Mouse (Mus musculus) neutrophil, adult 5-6 weeks (primary cell): ENCODE results near the gene Mboat1. TPM values are rescaled to one million over a fixed set of nuclear protein-coding genes. Genes with fewer than 3 reads are reported as not detected.

Experiments
- ATAC-seq: fragments of 151-379, 151-347 bp; 2 replicates; pipeline ENCODE4 v1.8.0; 2017; ENCODE audit warnings: mild to moderate bottlenecking, moderate TSS enrichment; ENCODE audit not compliant: insufficient number of reproducible peaks, poor library complexity, low FRiP score, severe bottlenecking; ENCODE audit errors: extremely low read depth
- total RNA-seq: library from RNA; stranded (forward); fragments of 200-1000 nt; gene quantifications from 2 replicates; pipeline ENCODE4 v1.2.3, GENCODE M21; 2017

The Mboat1 gene
- total RNA-seq, 1 experiment from 2014 or later, result 3.5 TPM

DNA sequence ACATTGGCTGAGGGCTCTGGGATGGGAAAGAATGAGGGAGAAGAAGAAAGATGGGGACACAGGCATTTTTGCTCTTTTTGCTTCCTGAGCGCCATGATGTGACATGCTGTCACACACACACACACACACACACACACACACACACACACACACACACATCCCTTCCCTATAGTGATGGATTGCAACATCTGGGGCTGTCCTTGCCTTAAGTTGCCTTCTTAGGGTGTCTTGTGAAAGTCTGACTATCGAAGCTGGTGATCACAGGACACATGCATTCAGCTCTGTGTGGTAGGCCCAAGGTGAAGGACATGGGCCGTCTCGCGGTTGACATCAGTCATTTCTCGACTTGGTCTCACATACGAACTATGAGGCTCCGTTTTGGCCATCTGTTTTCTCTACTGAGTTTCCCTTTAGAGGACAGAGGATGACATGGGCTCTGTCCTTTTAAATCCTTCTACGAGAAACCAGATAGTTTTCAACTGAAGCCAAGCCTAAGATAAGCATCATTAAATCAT, 93.4 kb downstream of the Mboat1 start:
- no peak for ATAC-seq

- ATAC-seq, result no peak
These were observed 98.9 kb downstream of the Mboat1 start for GRCm38 (mm10) chr13:30235056-30235750.

DNA sequence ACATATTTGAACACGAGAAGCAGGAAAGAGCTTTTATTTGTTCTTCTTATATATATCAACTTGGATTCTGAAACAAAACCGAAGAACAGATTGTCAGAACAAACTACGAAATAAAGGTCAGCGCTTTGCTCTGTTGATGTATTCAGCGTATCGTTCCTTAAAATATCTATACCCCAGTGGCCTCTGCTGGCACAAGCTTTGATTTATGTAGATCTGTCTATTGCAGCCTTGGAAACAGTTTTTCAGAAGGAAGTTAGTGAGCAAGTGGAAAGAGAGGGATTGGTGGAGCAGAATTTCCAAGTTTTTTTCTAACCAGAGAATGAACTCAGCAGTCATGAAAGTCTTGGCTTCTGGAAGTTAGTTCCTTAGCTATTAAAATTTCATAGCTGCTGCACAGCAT, 103.1 kb downstream of the Mboat1 start:
- no peak for ATAC-seq

DNA sequence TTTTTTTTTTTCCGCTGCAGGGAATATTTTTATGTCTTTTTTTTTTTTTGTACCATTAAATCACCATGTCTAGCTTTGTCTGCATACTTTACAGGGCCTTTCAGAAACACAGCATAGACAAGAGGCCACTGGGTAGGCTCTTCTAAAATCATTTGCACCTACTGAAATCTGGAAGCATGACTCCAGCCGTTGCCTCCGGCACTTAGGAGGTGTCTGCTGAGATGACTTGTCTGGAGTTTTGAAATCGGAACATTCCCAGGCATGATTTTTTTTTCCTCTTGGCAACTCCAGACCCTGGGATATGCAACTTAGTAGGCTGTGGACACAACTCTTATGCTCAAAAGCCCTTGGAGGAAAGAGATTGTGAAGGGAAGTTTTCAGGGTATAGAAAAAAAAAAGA, 109.3 kb downstream of the Mboat1 start:
- ATAC-seq, result no peak

- no peak for ATAC-seq
These were observed 114.1 kb downstream of the Mboat1 start for GRCm38 (mm10) chr13:30250341-30250905.

GRCm38 (mm10) chr13:30251431-30251830, 115.1 kb downstream of the Mboat1 start:
- ATAC-seq, result no peak

DNA sequence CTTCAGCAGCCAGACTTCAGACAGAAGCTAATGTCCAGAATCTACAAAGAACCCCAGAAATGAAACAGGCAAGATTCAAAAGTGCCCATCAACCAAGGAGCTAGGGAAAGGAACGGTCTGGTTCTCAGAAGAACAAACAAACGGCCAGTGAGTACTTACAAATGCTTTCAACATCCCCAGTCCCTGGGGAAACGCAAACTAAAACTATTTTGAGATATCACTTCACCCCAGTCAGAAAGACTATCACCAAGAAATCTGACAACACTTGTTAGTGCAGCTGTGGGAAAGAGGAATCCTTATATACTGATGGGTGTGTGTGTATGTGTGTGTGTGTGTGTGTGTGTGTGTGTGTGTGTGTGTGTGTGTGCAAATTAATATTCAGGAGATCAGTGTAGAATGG, 116.4 kb downstream of the Mboat1 start:
- ATAC-seq, result no peak

DNA sequence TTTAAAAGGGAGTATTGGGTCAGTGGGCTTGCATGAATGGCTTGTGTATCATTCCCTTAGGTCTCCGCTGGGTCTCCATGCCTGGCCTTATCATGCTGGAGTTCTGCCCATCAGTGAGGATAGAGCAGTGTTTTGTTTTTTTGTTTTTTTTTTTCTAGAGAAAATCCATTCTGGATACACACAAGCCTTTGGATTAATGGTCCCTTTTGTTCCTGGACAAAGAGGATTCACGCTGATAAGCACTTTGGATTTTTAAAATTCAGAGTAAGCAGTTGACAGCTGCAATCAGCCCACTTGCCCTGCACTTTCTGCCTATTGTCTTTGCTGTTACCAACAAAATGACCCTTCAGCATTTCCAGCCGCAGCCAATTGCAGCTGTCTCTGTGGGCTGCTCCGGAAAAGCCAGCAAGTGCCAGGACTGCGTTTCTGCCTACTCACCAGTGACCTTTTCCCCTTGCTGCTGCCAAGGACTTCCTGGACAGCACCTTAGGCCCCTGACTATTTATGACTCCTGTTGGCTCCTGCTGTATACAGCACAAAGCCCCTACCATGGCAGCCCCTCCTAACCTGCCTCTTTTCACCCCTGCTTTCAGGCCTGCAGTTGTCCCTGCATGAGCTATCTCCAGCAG, 117.5 kb downstream of the Mboat1 start:
- no peak for ATAC-seq

DNA sequence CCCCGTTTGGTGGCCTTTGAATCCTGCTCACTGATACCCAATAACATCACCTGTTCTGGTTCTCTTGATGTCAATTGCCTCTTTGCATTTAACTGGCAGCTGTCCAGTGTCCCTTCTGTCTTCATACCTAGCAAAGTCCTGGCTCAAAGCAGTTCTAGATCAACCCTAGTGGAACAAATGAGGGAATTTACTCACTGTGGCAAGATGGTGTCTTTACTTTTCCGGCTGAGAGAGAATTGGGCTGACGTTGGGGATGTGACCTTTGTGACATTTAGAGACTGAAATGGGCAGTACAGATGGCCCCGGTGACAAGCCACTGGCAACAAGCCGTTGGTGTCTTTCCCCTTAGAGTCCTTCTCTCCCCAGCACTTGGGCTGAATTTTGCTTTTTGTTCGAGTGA, 118.1 kb downstream of the Mboat1 start:
- ATAC-seq, result no peak

GRCm38 (mm10) chr13:30258802-30259201, 122.5 kb downstream of the Mboat1 start:
- no peak for ATAC-seq

DNA sequence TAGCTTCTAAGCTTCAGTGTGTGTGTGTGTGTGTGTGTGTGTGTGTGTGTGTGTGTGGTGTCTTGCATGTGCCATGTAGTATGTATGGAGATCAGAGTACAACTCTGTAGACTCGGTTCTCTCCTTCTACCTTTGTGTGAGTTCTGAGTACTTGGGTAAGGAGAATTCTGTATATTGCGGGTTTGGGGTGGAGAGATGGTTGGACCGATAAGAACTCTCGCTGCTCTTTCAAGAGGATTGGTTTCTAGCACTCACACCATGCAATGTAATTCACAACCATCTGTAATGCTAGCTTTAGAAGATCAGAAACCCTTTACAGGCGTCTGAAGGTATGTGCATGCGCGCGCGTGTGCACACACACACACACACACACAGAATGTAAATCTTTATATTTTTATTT, 123.0 kb downstream of the Mboat1 start:
- ATAC-seq, result no peak

DNA sequence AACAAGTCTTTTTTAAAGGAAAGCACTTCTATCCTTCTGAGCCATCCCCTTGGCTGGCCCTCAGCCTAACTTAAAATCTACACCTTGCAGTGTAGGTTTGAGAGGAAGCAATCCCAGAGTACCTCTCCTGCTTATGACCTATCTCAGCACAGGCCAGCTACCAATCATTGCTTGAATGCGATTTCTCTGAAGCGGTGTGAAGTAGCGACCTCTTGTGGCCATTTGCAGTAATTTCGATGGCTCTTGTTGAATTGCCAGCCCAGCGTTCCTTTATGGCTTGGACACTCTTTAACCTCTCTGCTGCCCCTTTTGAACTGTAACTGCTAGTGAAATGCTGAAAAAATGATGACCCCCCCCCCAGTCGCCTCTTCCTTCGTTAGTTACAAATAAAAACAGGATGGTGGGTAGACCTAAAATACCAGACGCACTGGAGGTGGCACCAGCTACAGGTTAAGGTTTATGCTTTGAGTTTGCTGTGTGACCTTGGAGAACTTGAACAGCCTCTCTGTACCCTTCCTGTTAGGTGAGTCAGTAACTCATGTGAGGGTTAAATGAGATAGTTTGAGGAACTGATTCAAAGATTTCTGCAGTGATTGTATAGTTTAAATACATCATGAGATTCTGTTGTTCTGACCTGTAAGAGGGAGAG, 123.7 kb downstream of the Mboat1 start:
- no peak for ATAC-seq

DNA sequence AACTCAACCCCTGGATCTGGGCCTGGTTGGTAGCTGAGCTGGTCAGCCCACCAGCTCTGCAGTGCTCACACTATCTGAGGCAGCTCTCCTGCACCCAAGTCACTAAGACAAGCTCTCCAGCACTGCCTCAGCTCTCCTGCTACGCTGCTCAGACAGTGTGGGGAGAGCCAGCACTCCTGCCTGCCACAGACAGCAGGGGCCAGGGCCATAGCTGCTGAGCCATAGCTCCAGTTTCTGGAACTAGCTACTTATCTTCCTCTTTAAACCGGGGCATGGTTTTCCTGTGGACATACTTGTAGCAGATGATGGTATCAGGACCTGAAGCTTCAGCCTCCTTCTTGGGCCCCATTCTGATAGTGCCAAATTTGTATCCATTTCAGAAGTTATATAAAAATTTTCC, 127.4 kb downstream of the Mboat1 start:
- ATAC-seq, result no peak

GRCm38 (mm10) chr13:30264303-30264702, 128.0 kb downstream of the Mboat1 start:
- no peak for ATAC-seq

- no peak for ATAC-seq
These were observed 128.5 kb downstream of the Mboat1 start for GRCm38 (mm10) chr13:30264765-30265164.

DNA sequence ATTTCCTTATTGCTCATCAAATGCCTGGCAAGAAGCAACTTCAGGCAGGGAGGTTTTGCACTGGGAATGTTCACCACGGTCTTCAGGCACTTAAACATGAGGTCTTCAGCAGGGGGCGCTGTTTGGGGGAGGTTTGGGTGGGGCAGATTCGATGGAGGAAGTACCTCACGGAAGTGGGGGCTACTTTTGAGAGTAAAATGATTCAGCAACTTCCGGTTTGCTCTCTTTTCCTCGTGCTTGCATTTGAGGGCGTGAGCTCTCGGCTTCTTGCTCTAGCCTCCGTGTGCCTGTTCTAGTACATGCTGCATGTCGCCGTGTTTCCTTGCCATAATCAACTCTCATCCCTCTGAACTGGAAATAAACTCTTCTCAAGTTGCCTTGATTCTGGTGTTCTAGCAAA, 129.7 kb downstream of the Mboat1 start:
- ATAC-seq, result no peak

DNA sequence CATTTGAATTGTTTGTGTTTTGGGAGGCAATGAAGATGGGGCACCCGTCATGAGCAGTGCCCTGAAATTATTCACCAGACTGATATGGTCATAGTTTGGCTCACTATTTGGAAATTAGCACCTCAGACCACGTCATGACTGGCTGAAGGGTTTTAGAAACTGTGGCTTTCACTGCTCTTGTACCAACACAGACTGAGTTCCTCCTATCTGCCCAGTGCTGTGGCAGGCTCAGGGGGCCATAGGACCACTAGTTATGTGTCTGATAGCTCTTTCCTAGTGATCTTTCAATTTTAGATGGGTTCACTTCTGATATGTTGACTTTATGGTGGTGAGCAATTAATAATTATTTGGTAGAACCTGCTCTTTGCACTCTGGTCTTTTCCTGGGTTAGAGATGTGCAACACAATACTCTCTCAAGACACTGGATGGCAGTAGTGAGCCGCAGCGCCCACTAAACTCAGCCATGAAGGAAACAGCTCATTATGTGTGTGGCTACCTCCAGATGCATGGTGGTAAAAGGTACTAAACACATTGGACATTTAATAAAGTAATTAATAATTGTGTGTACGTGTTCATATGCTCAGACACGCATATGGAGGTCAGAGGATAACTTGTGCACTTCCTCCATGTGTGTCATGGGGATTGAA, 135.9 kb downstream of the Mboat1 start:
- ATAC-seq, result no peak
